Mouse (Mus musculus): ENCODE results near the gene Jmjd6. TPM values are rescaled to one million over a fixed set of nuclear protein-coding genes. Genes with fewer than 3 reads are reported as not detected.
A peak's percentile ranks its signal among the peaks of the same experiment; 100 is the strongest.

The Jmjd6 gene
- polyA plus RNA-seq, 1 experiment: 23.8 TPM

GRCm38 (mm10) chr11:116810983-116811901, 32.0 kb downstream of the Jmjd6 start:
- Histone ChIP-seq H3K4me3 (replicated peaks; ENCODE audit: extremely low read depth, low read depth, low read length) (no peak overlapping the region), H3K4me1 (ENCODE audit: control insufficient read depth, insufficient read depth, low read length) (peaks cover 25% of the 10 kb centered on the region)
- TF ChIP-seq CTCF (IDR thresholded peaks at IDR 0.05; ENCODE audit: insufficient read depth, low read length) (no peak), POLR2A (IDR thresholded peaks at IDR 0.05; ENCODE audit: borderline replicate concordance, extremely low read depth, low read depth, low read length) (no peak)
- DNase-seq: peak; percentile 24
- 27% methylated on average over 32 of the region's 32 CpGs for WGBS

- 89% methylated on average over 11 of the region's 11 CpGs for WGBS
- DNase-seq: no peak
- no peak for TF ChIP-seq CTCF (IDR thresholded peaks at IDR 0.05; ENCODE audit: insufficient read depth, low read length)
- no peak for TF ChIP-seq POLR2A (IDR thresholded peaks at IDR 0.05; ENCODE audit: borderline replicate concordance, extremely low read depth, low read depth, low read length)
- Histone ChIP-seq H3K4me3 (replicated peaks; ENCODE audit: extremely low read depth, low read depth, low read length) (no peak overlapping the region), H3K4me1 (ENCODE audit: control insufficient read depth, insufficient read depth, low read length) (peaks cover 23% of the 10 kb centered on the region)
Observed at GRCm38 (mm10) chr11:116810528-116810927, 32.7 kb downstream of the Jmjd6 start.

- WGBS: 85% methylated on average over 8 of the region's 8 CpGs
- TF ChIP-seq CTCF (IDR thresholded peaks at IDR 0.05; ENCODE audit: insufficient read depth, low read length) (no peak), POLR2A (IDR thresholded peaks at IDR 0.05; ENCODE audit: borderline replicate concordance, extremely low read depth, low read depth, low read length) (no peak)
- DNase-seq: no peak
- no peak overlapping the region for H3K4me3 ChIP-seq (replicated peaks; ENCODE audit: extremely low read depth, low read depth, low read length)
- peaks cover 18% of the 10 kb centered on the region for H3K4me1 ChIP-seq (ENCODE audit: control insufficient read depth, insufficient read depth, low read length)
Observed at GRCm38 (mm10) chr11:116809520-116809919, 33.7 kb downstream of the Jmjd6 start.

GRCm38 (mm10) chr11:116808811-116809395, 34.3 kb downstream of the Jmjd6 start:
- TF ChIP-seq CTCF (IDR thresholded peaks at IDR 0.05; ENCODE audit: insufficient read depth, low read length) (no peak), POLR2A (IDR thresholded peaks at IDR 0.05; ENCODE audit: borderline replicate concordance, extremely low read depth, low read depth, low read length) (no peak)
- WGBS: 87% methylated on average over 11 of the region's 11 CpGs
- DNase-seq: no peak
- peaks cover 17% of the 10 kb centered on the region for H3K4me1 ChIP-seq (ENCODE audit: control insufficient read depth, insufficient read depth, low read length)
- H3K4me3 ChIP-seq (replicated peaks; ENCODE audit: extremely low read depth, low read depth, low read length): no peak overlapping the region

- no peak overlapping the region for H3K4me3 ChIP-seq (replicated peaks; ENCODE audit: extremely low read depth, low read depth, low read length)
- WGBS: 17% methylated on average over 7 of the region's 7 CpGs
- peak; percentile 91 for TF ChIP-seq CTCF (IDR thresholded peaks at IDR 0.05; ENCODE audit: insufficient read depth, low read length)
- TF ChIP-seq POLR2A (IDR thresholded peaks at IDR 0.05; ENCODE audit: borderline replicate concordance, extremely low read depth, low read depth, low read length): no peak
- H3K4me1 ChIP-seq (ENCODE audit: control insufficient read depth, insufficient read depth, low read length): peaks cover 8% of the 10 kb centered on the region
- DNase-seq: peak; percentile 82
Observed at GRCm38 (mm10) chr11:116807938-116808606, 35.2 kb downstream of the Jmjd6 start.

- WGBS: 37% methylated on average over 3 of the region's 3 CpGs
- Histone ChIP-seq H3K4me3 (replicated peaks; ENCODE audit: extremely low read depth, low read depth, low read length) (no peak overlapping the region), H3K4me1 (ENCODE audit: control insufficient read depth, insufficient read depth, low read length) (peaks cover 3% of the 10 kb centered on the region)
- TF ChIP-seq CTCF (IDR thresholded peaks at IDR 0.05; ENCODE audit: insufficient read depth, low read length): no peak
- TF ChIP-seq POLR2A (IDR thresholded peaks at IDR 0.05; ENCODE audit: borderline replicate concordance, extremely low read depth, low read depth, low read length): no peak
- no peak for DNase-seq
Observed at GRCm38 (mm10) chr11:116807526-116807925, 35.7 kb downstream of the Jmjd6 start.

GRCm38 (mm10) chr11:116807116-116807515, 36.1 kb downstream of the Jmjd6 start:
- no peak for TF ChIP-seq CTCF (IDR thresholded peaks at IDR 0.05; ENCODE audit: insufficient read depth, low read length)
- TF ChIP-seq POLR2A (IDR thresholded peaks at IDR 0.05; ENCODE audit: borderline replicate concordance, extremely low read depth, low read depth, low read length): no peak
- 44% methylated on average over 7 of the region's 7 CpGs for WGBS

GRCm38 (mm10) chr11:116806136-116807071, 36.8 kb downstream of the Jmjd6 start:
- no peak overlapping the region for H3K4me3 ChIP-seq (replicated peaks; ENCODE audit: extremely low read depth, low read depth, low read length)
- no peak for TF ChIP-seq POLR2A (IDR thresholded peaks at IDR 0.05; ENCODE audit: borderline replicate concordance, extremely low read depth, low read depth, low read length)
- TF ChIP-seq CTCF (IDR thresholded peaks at IDR 0.05; ENCODE audit: insufficient read depth, low read length): no peak
- peaks cover 2% of the 10 kb centered on the region for H3K4me1 ChIP-seq (ENCODE audit: control insufficient read depth, insufficient read depth, low read length)
- DNase-seq: no peak
- 57% methylated on average over 15 of the region's 15 CpGs for WGBS

More at GRCm38 (mm10) chr11:116807116-116807515, 36.1 kb downstream of the Jmjd6 start:
- DNase-seq: no peak
- peaks cover 2% of the 10 kb centered on the region for H3K4me1 ChIP-seq (ENCODE audit: control insufficient read depth, insufficient read depth, low read length)
- H3K4me3 ChIP-seq (replicated peaks; ENCODE audit: extremely low read depth, low read depth, low read length): no peak overlapping the region
